Comparison of ENCODE assay signal across 8 mouse cellular contexts in the genomic region with DNA sequence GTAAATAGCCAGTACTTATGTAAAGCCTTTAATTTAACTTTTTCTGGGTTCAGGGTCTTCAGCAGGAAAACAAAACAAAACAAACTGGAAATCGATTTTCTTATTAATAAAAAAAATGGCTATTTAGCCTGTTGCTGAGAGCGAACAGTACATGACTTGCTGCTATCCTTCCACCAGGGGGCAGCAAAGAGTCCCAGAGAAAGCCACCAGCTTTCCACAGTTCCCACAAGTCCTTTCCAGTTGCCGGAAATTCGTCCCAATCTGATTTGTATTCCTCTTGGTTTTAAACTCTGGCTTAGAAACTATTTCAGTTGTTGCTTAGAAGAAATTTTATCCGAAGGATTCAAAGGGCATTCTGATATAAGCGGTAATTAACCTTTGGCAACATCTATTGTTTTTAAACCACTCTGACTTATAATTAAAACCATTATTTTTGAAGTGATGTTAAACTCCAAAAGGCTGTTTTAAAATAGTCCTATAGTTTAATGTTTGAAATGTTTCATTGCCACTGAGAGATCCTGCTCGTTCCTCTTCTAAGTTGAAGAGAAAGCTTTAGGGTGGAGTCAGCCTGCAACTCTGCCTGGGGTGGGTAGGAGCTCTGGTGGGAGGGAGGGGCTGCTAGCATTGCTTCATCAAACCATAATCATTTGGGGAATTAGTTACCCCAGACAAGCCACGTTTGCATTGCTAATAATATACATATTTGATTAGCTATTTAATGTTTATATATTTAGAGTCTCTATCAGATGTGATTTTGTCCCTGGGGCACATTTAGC. TPM values are rescaled to one million over a fixed set of nuclear protein-coding genes. Genes with fewer than 3 reads are reported as not detected.
DNase-seq lines count a peak whose midpoint lies in the region; ATAC-seq lines count a peak whose summit lies in the region.

No protein-coding gene starts in this region.

- no peak overlapping the region for H3K9ac ChIP-seq in forebrain, embryonic 13.5 days
- no peak overlapping the region for H3K9ac ChIP-seq in lung, embryonic 15.5 days

- DNase-seq in MN1 (ENCODE audit: low spot score) = peak; percentile 85
- peak; percentile 74 for DNase-seq in c-Kit-positive CD71-positive TER-119-positive erythroid progenitor cells, embryonic 14.5 days (ENCODE audit: low spot score)
- peak; percentile 81 for DNase-seq in heart, postnatal 4 days
- DNase-seq in layer of hippocampus, adult 8-10 months (ENCODE audit: low spot score in 2 of 2) = peak; percentile 51 to 72
- peak; percentile 47 for DNase-seq in ovary, postnatal 36 days (ENCODE audit: low spot score)
- peak; percentile 76 for DNase-seq in yolk sac, embryonic 10.5 days (ENCODE audit: low spot score)

- no peaks in the 10 kb centered on the region for H3K9me3 ChIP-seq in forebrain, embryonic 13.5 days (replicated peaks)
- no peaks in the 10 kb centered on the region for H3K9me3 ChIP-seq in lung, embryonic 15.5 days

- no peaks in the 10 kb centered on the region for H3K27me3 ChIP-seq in forebrain, embryonic 13.5 days
- H3K27me3 ChIP-seq in lung, embryonic 15.5 days = no peaks in the 10 kb centered on the region

- peak overlapping the region; percentile 10; the same call in 1 of the 2 replicates for H3K4me2 ChIP-seq in forebrain, embryonic 13.5 days
- H3K4me2 ChIP-seq in lung, embryonic 15.5 days = peak overlapping the region; percentile 28

- no peak overlapping the region for H3K4me3 ChIP-seq in forebrain, embryonic 13.5 days
- 0 out of 2 replicates have a peak overlapping the region, but pooled peaks have one; percentile 0 for H3K4me3 ChIP-seq in lung, embryonic 15.5 days

- 16% methylated on average over 8 of the region's 8 CpGs for WGBS in forebrain, embryonic 13.5 days
- 9% methylated on average over 8 of the region's 8 CpGs for WGBS in lung, embryonic 15.5 days

- H3K4me1 ChIP-seq in forebrain, embryonic 13.5 days = no peaks in the 10 kb centered on the region
- no peaks in the 10 kb centered on the region for H3K4me1 ChIP-seq in lung, embryonic 15.5 days

- no peaks in the 10 kb centered on the region for H3K36me3 ChIP-seq in forebrain, embryonic 13.5 days (ENCODE audit: poor library complexity, severe bottlenecking)
- H3K36me3 ChIP-seq in lung, embryonic 15.5 days = no peaks in the 10 kb centered on the region

- peak; percentile 82 for ATAC-seq in forebrain, embryonic 13.5 days
- ATAC-seq in lung, embryonic 15.5 days (ENCODE audit: borderline replicate concordance, extremely low read depth, low FRiP score, low TSS enrichment) = peak; percentile 69; the same call in 1 of the 2 replicates

- no peak overlapping the region for H3K27ac ChIP-seq in forebrain, embryonic 13.5 days
- H3K27ac ChIP-seq in lung, embryonic 15.5 days = no peak overlapping the region

RNA-seq across cellular contexts. Expression of a gene that starts 7.1 kb away (rescaled TPM):
- polyA plus RNA-seq in forebrain, embryonic 13.5 days (2015; fragmentation: Nextera tagmentation; extraction: Ambion mirVana) = not detected in 2 replicates
- not detected for total RNA-seq in heart, postnatal 4 days (2021)
- not detected for total RNA-seq in layer of hippocampus, adult 8-10 months (2022)
- not detected in 2 replicates for polyA plus RNA-seq in lung, embryonic 15.5 days (2015; fragmentation: Nextera tagmentation; extraction: Ambion mirVana)

RNA-seq across cellular contexts. Expression of a gene that starts 9.0 kb away (rescaled TPM):
- not detected in 2 replicates for polyA plus RNA-seq in forebrain, embryonic 13.5 days (2015; fragmentation: Nextera tagmentation; extraction: Ambion mirVana)
- not detected for total RNA-seq in heart, postnatal 4 days (2021)
- total RNA-seq in layer of hippocampus, adult 8-10 months (2022) = 1 to 10 TPM in 3 of 4 experiments, not detected in 1; 1.4 to 2.0 (median 1.6) TPM
- polyA plus RNA-seq in lung, embryonic 15.5 days (2015; fragmentation: Nextera tagmentation; extraction: Ambion mirVana) = not detected in 2 replicates

RNA-seq across cellular contexts. Expression of a gene that starts 10.8 kb away (rescaled TPM):
- 0.09 and 0.50 TPM in 2 replicates for polyA plus RNA-seq in forebrain, embryonic 13.5 days (2015; fragmentation: Nextera tagmentation; extraction: Ambion mirVana)
- total RNA-seq in heart, postnatal 4 days (2021) = not detected
- total RNA-seq in layer of hippocampus, adult 8-10 months (2022) = 10 to 100 TPM; 10.1 to 11.2 (median 10.7) TPM
- 0.20 and 0.27 TPM in 2 replicates for polyA plus RNA-seq in lung, embryonic 15.5 days (2015; fragmentation: Nextera tagmentation; extraction: Ambion mirVana)

RNA-seq across cellular contexts. Expression of a gene that starts 30.1 kb away (rescaled TPM):
- polyA plus RNA-seq in forebrain, embryonic 13.5 days (2015; fragmentation: Nextera tagmentation; extraction: Ambion mirVana) = not detected in 2 replicates
- not detected for total RNA-seq in heart, postnatal 4 days (2021)
- not detected for total RNA-seq in layer of hippocampus, adult 8-10 months (2022)
- polyA plus RNA-seq in lung, embryonic 15.5 days (2015; fragmentation: Nextera tagmentation; extraction: Ambion mirVana) = not detected in 2 replicates

RNA-seq across cellular contexts. Expression of a gene that starts 38.7 kb away (rescaled TPM):
- not detected in 2 replicates for polyA plus RNA-seq in forebrain, embryonic 13.5 days (2015; fragmentation: Nextera tagmentation; extraction: Ambion mirVana)
- not detected for total RNA-seq in heart, postnatal 4 days (2021)
- total RNA-seq in layer of hippocampus, adult 8-10 months (2022) = not detected
- not detected in 2 replicates for polyA plus RNA-seq in lung, embryonic 15.5 days (2015; fragmentation: Nextera tagmentation; extraction: Ambion mirVana)

Comparison
In these comparisons a context has a peak if more than half of its experiments do, and no peak if none do; other contexts are left out.
1. RNA of a gene that starts 10.8 kb away (total RNA-seq): 10.1 to 11.2 TPM in layer of hippocampus, adult 8-10 months; not detected in heart, postnatal 4 days; every median in the first group is over 4 times any median in the second.
2. Peak in every context shown above with its lines, with median percentiles within 50 percentile points of each other: DNase-seq.